Mouse (Mus musculus) left cerebral cortex, adult 8-10 months (tissue): ENCODE results near the gene Olfr364-ps1. TPM values are rescaled to one million over a fixed set of nuclear protein-coding genes. Genes with fewer than 3 reads are reported as not detected.

ENCODE experiments used
- DNase-seq, 2 experiments: peaks; one replicate each; pipeline ENCODE4 v3.0.0; 2022; ENCODE audit warnings: low spot score in 2 of 2
- total RNA-seq, 4 experiments: library from RNA; stranded (reverse); gene quantifications; 2 replicates each; pipeline ENCODE4 v1.2.4; 2022

The Olfr364-ps1 gene
- not detected for total RNA-seq

GRCm38 (mm10) chr2:37139022-37139421 lies at the start of gene Olfr364-ps1:
Olfr364-ps1 (plus strand) TSS chr2:37139322.
- no peak for DNase-seq

- DNase-seq, result no peak
These were observed 21.3 kb upstream of the Olfr364-ps1 start, which contains the start of gene Olfr362 for GRCm38 (mm10) chr2:37117810-37118209. Olfr362 (minus strand) TSS chr2:37117910.

GRCm38 (mm10) chr2:37187898-37188297 lies 48.8 kb downstream of the Olfr364-ps1 start, which contains the start of gene Olfr365:
Olfr365 (plus strand) TSS chr2:37188198.
- DNase-seq, result no peak

Other genes with a start within 250 kb of the Olfr364-ps1 start
- not detected for gene Olfr353, start 246.4 kb upstream of the Olfr364-ps1 start, total RNA-seq
- gene Olfr354, start 233.6 kb upstream of the Olfr364-ps1 start, total RNA-seq, result not detected
- gene Olfr355, start 210.4 kb upstream of the Olfr364-ps1 start, total RNA-seq, result not detected
- gene Olfr356, start 202.2 kb upstream of the Olfr364-ps1 start, total RNA-seq, result not detected
- not detected for gene Olfr357, start 145.5 kb upstream of the Olfr364-ps1 start, total RNA-seq
- gene Olfr358, start 130.0 kb upstream of the Olfr364-ps1 start, total RNA-seq, result not detected
- gene Olfr360, start 73.6 kb upstream of the Olfr364-ps1 start, total RNA-seq, result not detected
- gene Olfr361, start 50.0 kb upstream of the Olfr364-ps1 start, total RNA-seq, result not detected
- gene Olfr362, start 21.4 kb upstream of the Olfr364-ps1 start, total RNA-seq, result not detected
- under 1 TPM in 1 of 4 experiments, not detected in 3; 0.07 TPM for gene Olfr365, start 48.9 kb downstream of the Olfr364-ps1 start, total RNA-seq
- gene Olfr366, start 72.3 kb downstream of the Olfr364-ps1 start, total RNA-seq, result not detected
- gene Olfr368, start 187.2 kb downstream of the Olfr364-ps1 start, total RNA-seq, result not detected
- 10 to 100 TPM; 21.7 to 27.5 (median 23.7) TPM for gene Pdcl, start 220.0 kb downstream of the Olfr364-ps1 start, total RNA-seq